Mouse (Mus musculus) kidney, postnatal 4 days (tissue): ENCODE results near the gene Clmn.
"Not testable (repeated sequence)": the region's sequence is repeated elsewhere in the genome, so short reads cannot be mapped to it uniquely, and the experiment has no call there.

Experiments used
- DNase-seq, 2 experiments: peaks; one replicate each; pipeline ENCODE4 v3.0.0; 2021; ENCODE audit warnings: mixed read lengths in 2 of 2

Clmn gene

DNA sequence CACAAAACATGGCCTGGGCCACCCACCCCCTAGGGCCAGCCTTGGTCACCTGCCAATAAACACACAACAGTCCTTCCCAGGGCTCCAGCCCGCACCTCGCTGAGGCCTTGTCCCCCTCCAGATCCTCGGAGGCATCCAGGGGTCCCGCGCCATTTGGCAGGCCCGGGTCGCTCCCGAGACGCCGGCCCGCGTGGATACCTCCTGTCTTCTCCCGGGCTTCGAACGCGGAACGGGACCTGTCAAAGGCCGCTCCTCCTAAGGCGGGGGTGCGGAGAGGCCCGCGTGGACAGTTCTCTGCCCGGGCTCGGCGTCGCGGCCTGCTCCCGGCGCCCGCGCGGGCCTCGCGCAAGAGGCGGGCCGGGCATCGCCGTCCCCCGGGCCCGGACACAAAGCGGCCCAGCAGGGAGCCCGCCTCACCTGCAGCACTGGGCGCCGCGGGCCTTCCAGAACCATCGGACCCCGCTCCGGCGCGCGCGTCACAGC, 113.5 kb downstream of the Clmn start:
- peak in 1 of 2 experiments; percentile 60 for DNase-seq

DNA sequence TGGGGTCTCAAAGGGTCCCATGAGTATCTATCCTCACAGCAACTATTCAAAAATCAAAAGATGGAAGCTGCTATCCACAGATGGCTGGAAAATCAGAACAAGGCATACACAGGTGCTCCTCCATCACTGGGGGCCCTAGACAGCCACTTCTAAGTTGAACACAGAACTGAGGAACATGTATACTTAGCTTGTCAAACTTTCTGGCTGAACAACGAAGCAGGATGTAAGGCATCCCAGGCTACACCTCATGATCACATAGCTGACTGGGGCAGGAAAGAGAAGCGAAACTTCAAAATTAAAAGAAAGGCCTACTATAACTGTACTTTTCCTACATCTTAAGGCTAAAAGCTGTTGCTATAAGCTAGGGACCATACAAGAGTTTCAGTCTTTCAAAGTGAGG, 115.9 kb downstream of the Clmn start:
- no peak for DNase-seq

DNA sequence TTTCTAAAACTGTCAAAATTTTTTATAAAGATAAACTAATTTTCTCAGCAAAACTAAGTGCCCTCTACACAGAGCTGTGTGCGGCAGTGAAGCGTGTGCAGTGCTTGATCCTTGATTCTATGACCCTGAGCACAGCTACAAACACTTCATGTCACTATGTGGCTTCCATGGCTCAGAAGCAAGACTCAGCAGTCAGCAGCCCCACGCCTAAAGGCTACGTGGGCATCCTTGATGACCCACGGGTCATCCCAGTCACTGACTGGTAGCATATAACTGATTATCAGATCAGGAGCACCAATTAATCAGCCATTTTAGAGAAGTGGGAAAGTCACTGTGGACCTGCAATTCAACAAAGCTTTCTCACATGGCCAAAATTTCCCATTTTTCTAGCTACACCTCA, 117.6 kb downstream of the Clmn start:
- DNase-seq: no peak

DNA sequence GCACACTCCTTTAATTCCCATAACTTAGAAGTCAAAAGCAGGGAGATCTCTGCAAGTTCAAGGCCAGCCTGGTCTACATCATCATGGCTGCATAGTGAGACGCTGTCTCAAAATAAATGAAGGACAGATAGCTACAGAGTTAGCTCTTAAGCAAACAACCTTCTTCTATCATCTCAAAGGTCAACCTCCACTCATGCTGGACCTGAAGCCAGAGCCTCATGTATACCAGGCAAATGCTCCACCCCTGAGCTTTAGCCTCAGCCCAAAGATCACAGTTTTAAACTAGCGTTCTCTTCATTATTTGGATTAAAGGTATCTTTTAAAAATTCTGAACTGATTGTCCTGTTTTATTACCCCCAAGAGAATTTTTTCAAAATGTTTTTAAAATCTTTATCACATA, 118.3 kb downstream of the Clmn start:
- DNase-seq: no peak

DNA sequence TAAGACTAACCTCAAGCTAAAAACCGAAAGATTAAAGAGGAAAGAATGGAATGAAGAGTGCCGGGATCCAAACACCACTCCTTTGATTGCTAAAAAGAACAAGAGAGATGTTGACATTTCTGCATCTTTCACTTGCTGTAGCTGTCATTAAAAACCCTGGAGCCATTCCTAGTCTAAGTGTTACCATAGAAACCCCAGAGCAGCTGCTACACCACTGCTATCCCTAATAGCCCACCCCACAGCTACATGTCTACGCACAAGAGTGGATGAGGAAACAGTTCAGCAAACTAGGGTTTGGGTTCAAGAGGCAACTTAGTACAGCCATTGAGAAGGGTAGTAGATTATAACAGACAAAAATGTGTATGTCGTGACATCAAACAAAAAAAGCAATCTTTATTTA, 121.2 kb downstream of the Clmn start:
- DNase-seq: no peak

DNA sequence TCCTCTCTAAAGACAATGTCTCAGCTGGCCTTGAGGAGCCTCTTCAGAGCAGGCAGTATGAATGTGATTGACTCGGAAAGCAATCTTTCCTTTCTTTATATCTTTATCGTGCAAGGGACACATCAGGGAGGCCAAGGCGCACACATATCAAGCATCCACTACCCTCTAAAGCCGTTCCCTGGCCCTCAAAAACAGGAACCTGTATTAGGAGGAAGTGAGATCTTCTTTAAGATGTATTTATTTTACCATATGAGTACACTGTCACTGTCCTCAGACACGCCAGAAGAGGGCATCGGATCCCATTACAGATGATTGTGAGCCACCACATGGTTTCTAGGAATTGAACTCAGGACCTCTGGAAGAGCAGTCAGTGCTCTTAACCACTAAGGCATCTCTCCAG, 122.6 kb downstream of the Clmn start:
- no peak for DNase-seq

DNA sequence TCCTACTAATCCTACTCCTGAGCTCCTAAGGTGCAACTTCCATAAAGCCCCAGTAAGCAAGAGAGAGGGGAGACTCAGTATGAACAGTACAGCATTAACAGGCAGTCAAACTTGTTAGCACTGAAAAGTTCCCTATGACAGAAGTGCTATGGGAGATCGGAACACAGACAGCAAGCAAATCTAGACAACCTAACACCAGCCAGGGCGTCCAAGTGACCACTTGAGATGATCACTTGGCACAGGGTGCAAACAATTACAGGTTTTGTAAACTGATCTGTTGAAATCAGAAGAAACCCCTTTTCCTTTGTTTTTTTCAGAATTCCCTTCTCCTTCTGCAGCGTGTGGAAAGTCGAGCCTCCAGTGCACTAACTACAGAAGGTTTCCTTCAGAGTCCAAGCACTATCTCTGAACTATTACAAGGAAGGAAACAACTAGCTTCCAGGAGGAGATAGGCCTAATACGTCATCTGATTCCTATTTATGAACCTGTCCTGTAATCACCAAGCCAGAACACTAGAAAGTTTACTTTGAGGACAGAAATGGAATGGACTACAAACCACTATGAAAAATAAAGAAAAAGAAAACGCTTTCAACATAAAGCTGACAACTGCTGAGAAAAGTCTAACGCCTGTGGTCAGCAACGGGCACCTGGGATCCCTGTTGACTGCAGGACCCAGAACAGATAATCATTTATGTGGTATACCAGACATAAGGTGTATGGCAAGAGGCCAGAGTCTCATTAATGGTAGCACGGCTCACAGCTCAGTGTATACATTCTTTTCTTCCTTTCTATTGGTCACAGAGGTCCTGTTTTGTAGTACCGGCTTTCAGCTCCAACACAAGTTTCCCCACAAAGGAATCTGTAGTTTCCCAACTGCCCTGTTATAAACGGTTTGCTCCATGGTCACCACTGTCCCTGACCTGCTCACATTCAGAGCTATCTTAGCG, 123.8 kb downstream of the Clmn start:
- DNase-seq: no peak

DNA sequence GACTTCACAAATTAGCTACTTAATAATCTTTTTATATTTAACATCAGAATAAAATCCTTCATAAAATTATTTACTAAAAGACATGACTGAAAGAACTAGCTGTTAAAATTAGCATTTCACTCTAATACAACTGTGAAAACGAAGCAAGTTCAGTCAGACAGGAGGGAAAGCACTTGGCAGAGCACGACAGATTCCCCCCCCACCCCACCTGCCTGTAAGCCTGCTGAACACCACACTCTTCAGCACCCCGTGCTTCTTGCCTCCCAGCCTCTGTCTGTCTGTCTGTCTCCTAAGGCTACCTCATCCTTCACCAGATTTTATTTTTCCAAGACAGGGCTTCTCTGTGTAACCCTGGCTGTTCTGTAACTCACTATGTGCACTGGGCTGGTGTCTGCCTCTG, 125.9 kb downstream of the Clmn start:
- no peak for DNase-seq

DNA sequence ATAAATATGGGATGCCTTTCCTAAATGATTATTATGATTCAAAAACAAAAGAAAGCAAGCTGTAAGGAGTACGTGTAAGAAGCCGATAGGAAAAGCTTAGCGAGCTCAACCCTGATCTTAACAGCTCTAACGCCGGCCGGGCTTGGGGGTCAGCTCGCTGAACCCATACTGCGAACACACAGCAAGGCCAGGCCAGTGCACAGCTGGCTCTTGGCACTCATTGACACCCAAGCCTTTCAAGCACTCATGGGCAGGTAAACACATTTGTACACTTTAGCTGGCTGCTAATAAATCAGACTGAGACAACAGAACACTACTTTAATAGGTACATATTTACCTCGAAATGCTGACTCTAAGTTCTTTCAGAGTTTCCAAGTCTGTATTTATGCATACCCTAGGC, 126.4 kb downstream of the Clmn start:
- peak; percentile 32 to 46 for DNase-seq

DNA sequence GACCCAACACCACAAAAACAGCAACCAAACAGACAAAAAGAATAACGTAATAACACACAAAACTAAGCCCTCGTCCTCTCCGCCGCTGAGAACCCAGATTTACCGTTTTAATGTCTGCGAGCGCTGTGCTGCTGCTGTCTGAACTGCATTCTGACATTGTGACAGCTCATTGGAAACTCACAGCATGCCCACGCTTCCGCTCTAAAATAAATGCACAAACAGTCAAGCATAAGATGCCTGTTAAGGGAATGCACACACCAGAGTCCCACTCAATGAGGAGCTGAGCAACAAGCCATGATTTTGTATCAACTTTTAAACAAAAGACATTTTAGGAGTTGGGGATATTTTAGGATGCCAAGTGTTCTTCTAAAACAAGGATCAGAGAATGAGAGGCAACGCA, 127.2 kb downstream of the Clmn start:
- no peak for DNase-seq

DNA sequence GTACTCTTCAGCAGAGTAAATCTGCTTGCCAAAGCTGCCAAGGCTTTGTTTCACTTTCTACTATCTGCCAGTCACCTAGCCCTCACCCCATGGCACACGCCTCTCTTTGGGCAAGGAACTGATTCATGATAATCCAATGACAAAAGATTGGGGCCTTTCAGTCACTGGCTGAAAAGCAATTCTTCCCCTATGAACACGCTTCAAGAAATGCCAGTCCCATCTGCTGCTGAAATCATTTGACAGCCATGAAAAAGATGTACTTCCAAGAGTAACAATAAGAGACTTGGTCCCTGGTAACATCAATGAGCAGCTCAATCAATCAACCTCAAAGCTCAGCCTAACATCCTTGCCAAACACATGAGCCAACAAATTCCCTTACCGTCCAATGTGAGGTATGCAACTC, 128.9 kb downstream of the Clmn start:
- DNase-seq: no peak

DNA sequence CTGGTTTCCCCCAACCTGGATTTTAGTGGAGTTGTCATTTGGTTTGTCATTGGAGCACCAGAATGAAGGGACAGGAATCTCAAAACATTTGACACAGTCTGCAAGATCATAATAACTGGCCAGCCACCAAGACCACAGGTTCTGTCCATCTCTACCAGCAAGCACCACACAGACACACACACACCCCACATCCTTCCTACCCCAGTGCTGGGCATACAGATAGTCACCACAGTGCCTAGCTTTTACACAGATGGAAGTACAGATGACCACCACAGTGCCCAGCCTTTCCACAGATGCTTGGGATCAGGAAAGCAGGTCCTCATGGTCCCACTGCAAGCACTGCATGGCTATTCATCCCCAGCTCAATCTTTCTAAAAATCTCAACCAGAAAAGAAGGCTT, 131.7 kb downstream of the Clmn start:
- DNase-seq: no peak

DNA sequence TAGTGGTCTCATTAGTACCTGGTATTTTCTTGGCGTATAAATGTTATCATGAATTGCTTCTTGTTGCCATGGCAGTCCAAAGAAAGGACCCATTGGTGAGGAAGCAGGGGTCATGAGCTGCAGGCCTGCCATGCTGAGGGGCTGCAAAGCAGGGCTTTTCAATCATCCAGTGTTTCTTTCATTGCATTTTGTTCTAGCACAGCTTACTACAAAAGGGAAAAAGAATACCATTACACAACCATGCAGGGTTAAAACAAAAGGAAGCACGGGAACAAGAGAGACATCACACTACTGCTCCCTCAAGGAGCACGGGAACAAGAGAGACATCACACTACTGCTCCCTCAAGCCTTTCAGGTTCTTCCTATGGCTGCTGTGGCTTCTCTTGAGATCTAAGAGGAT, 133.1 kb downstream of the Clmn start:
- no peak for DNase-seq

DNA sequence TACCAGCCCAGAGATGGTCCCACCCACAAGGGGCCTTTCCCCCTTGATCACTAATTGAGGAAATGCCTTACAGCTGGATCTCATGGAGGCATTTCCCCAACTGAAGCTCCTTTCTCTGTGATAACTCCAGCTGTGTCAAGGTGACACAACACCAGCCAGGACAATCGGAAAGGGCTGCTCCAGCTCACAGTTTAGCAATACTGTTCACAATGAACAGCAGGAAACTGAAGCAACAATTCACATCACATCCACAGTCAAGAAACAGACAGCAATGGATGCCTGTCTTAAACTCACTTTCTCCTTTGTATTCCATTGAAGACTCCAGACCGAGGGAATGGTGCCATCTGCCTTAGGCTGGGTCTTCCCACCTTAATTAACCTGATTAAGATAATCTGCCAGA, 138.4 kb downstream of the Clmn start:
- not testable (repeated sequence) for DNase-seq

DNA sequence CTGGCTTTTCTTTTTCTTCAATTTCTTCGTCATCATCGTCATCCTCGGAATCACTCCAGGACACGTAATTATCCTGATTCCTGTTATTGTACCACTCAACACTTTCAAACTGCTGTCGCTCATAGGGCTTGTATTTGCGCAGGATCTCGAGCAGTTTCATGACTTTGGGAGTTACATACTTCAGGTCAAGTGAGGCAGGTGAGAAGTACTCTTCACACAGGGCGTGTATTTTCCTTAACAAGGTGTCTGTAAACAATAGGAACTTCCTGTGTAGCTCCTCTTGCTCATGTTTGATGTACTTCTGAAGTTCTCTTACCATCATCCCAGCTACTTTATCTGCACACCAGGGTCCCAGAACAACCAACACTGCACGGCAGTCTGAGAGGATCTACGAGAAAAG, 142.8 kb downstream of the Clmn start:
- no peak for DNase-seq

DNA sequence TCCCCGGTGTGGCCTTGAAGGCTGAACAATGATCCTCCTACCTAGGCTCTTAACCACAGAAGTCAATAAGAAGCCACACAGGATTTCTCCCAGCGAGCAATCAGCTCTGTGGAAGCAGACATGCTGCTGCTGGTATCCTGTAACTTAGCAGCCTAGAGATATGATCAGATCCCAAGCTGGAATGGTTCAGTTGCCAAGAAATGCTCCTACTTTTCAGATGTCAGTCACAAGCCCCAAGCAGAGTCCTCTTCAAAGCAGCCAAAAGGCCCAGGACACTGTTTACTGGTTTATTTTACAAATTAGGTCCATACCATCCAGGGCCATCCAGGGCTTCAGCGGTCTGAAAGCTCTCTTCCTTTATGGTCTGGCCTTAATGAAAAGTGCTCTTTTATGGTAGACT, 143.9 kb downstream of the Clmn start:
- DNase-seq: no peak

DNA sequence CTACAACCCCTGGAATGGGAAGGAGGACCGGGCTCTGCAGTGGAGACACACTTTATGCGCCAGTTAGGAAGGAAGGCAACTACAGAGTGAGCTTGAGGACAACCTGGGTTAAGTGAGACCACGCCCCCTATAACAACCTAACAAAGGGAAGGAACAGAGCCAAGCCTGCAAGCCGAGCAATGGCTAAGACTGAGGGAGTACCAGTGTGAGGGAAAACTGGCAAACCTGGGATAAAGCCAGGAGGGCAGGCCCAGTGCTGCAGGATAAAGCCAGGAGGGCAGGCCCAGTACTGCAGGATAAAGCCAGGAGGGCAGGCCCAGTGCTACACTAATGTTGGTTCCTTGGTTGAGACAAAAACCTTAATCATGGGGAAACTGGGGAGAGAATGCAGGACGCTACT, 145.9 kb downstream of the Clmn start:
- DNase-seq: no peak

DNA sequence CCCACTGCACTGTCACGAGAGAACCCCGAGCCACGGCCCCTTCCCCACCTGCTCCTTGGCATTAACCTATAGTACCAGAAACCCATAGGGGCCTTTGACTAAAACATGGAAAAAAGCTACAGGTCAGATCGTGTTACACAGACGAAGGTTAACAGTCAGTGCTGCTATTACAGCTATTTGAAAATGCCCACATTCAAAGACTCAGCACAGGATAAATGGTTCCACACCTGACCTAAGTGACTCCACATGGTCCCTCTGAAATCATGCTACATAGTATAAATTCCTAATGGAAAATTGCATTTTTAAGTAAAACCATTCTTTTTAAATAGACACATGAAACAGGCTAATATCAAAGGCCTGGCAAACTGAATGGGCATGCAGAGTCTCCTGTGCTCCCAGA, 148.5 kb downstream of the Clmn start:
- no peak for DNase-seq

DNA sequence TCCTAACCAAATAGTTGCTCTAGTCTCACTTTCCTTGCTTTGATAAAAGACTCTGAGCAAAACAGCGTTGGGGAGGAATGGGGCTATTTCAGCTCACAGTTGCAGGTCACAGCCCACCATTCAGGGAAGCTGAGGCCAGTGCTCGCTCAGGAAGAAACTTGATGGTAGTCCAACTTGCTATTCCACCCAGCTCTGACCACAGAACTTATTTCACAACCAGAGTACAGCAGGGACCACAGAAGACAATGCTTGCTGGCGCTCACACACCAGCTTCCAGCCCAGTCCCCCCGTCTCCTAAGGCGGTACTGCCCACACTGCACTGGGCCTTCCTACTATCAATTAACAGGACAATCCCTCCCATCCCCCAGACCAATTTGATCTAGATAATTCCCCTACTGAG, 149.4 kb downstream of the Clmn start:
- no peak for DNase-seq
